Mouse (Mus musculus) left cerebral cortex, adult 2 months (tissue): Measurements from ENCODE around the gene Snap25. TPM values are rescaled to one million over a fixed set of nuclear protein-coding genes. Genes with fewer than 3 reads are reported as not detected.
A peak's percentile ranks its signal among the peaks of the same experiment; 100 is the strongest.

Source experiments
- DNase-seq, 2 experiments: peaks; one replicate each; pipeline ENCODE4 v3.0.0; 2021 to 2022; ENCODE audit warnings: low spot score in 2 of 2, mixed read lengths in 1 of 2; ENCODE audit errors: extremely low spot score in 1 of 2
- H3K27ac ChIP-seq: fragments of 200-600 bp; 2 replicates; pipeline ENCODE4 v1.8.1; 2022
- H3K4me3 ChIP-seq: fragments of 200-600 bp; 2 replicates; pipeline ENCODE4 v1.8.1; 2022
- CTCF ChIP-seq: fragments of 200-600 bp; IDR thresholded peaks from 2 replicates; pipeline ENCODE4 v1.8.1; 2022; ENCODE audit warnings: antibody characterized with exemption, mild to moderate bottlenecking, moderate library complexity
- intact Hi-C: fragments of 180-260 bp; cut with DNase I; formaldehyde crosslinking; loops from one replicate; pipeline ENCODE4 v1.15.1; 2025
- total RNA-seq, 2 experiments: library from RNA; stranded (reverse); gene quantifications; 2 replicates each; pipeline ENCODE4 v1.2.3; 2021

Gene Snap25
- total RNA-seq, 2 experiments from 2014 or later: 3,053 to 3,248 TPM

GRCm38 (mm10) chr2:136679280-136680221 is 33.7 kb upstream of the Snap25 start:
- Histone ChIP-seq H3K4me3 (peak overlapping the region; percentile 45), H3K27ac (peak overlapping the region; percentile 98)
- TF ChIP-seq CTCF: no peak
- intact Hi-C loops: loop anchor here (1.0 to 10.0 kb wide), 3 partner anchors 34 to 147 kb away; partner anchors contain the start of gene Snap25
- DNase-seq: peak; percentile 75 to 77

DNA sequence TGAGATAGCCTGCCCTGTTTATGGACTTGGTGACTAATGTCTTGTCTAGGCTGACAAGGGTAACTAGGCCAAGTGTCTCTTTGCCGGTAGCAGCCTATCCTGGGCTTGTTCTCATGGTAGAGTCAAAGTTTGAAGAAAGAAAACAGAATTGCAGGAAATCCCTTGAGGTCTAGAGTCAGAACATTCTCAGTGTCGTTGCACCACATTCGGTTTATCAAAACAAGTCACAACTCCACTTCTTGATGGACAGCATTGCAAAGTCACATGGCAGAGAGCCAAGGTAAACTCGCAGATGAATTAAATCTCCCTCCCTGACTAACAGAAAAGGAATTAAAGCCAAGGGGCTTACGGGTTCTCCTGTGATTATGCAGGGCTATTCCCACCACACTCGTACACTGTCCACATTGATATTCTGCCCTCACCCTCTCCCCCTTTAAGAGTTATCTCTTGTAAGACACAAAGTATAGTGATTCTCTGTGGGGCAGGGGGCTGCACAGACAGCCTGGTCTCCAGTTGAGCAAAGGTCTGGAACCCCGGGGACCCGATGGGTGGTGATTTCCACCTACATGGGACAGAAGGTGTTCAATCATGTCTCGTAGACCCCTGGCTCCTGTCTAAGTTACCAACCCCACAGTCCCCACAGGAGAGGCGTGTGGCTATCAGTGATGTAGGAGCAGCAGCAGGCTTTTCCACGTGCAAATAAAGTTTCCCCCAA is 30.9 kb upstream of the Snap25 start:
- no peak for DNase-seq
- TF ChIP-seq CTCF: no peak
- intact Hi-C loops: loop anchor here (5.0 kb wide), 1 partner anchor 150 kb away; no protein-coding TSS in a partner anchor
- H3K27ac ChIP-seq: no peak overlapping the region
- no peak overlapping the region for H3K4me3 ChIP-seq

DNA sequence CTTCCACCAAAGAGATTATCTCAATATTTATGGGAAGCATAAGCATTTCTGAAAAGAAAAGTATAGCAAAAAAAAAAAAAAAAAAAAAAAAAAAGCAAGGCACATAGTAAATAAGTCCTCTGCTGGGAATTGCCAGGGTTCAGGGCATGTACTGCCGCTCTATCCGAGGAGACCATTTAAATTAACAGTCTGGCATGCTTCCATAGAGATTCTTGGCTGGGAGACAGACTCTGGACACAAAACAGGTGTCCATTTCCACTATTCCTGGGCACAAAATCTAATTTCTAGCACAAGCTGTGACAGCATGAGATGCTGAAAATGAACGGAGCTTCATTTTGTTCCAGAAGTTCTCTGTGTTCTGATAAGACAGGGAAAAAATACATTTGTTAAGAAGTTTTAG is 27.1 kb upstream of the Snap25 start:
- DNase-seq: no peak
- Histone ChIP-seq H3K27ac (no peak overlapping the region), H3K4me3 (no peak overlapping the region)
- TF ChIP-seq CTCF: no peak
- intact Hi-C loops: no loop called here

GRCm38 (mm10) chr2:136687316-136687715 is 25.9 kb upstream of the Snap25 start:
- TF ChIP-seq CTCF: no peak
- no peak overlapping the region for H3K27ac ChIP-seq
- intact Hi-C loops: no loop called here

GRCm38 (mm10) chr2:136689476-136689875 is 23.8 kb upstream of the Snap25 start:
- DNase-seq: no peak
- Histone ChIP-seq H3K4me3 (no peak overlapping the region), H3K27ac (no peak overlapping the region)
- intact Hi-C loops: no loop called here
- TF ChIP-seq CTCF: no peak

More at GRCm38 (mm10) chr2:136687316-136687715, 25.9 kb upstream of the Snap25 start:
- no peak for DNase-seq
- H3K4me3 ChIP-seq: no peak overlapping the region

DNA sequence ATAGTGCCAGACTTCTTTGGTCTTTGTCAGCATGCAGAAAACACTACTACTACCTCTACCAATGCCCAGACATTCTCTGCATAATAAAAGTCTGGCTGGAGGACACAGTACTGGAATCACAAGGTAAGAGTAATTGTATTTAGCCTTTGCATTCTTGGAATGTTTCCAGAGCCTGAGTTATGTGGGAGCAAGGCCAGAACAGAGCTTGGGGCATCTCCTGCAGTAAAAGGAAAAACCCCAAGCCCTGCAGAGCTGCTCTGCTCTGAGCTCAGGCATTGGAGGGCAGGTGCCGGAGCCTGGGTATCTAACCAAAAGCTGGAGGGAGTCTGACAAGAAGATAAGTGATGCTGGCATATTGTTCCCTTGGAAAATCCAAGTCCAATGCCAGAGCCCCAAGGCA is 21.6 kb upstream of the Snap25 start:
- H3K4me3 ChIP-seq: no peak overlapping the region
- DNase-seq: no peak
- intact Hi-C loops: no loop called here
- no peak overlapping the region for H3K27ac ChIP-seq
- TF ChIP-seq CTCF: no peak

- DNase-seq: no peak
- Histone ChIP-seq H3K4me3 (no peak overlapping the region), H3K27ac (no peak overlapping the region)
- intact Hi-C loops: no loop called here
- TF ChIP-seq CTCF: no peak
Observed at GRCm38 (mm10) chr2:136699429-136700227, 13.6 kb upstream of the Snap25 start.

DNA sequence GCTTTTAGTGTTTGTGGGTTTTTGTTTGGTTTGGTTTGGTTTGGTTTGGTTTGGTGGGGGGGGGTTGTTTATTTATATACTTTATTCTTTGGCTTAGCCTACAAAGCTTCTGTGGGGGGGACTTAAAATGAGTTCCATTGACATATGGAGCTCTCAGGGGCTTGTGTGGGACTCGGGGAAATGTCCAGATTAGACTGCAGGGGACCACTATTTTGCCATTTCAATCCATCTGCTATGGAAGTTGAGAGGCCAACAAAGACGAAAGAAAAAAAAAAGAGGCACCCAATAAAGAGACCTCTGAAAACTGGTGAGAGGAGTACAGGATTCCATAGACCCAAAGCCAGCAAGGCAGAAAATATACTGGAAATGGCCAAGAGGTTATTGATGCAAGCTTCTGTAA is 9.9 kb upstream of the Snap25 start:
- DNase-seq: no peak
- H3K4me3 ChIP-seq: no peak overlapping the region
- TF ChIP-seq CTCF: no peak
- no peak overlapping the region for H3K27ac ChIP-seq
- intact Hi-C loops: no loop called here

GRCm38 (mm10) chr2:136711155-136711554 is 2.1 kb upstream of the Snap25 start:
- DNase-seq: no peak
- H3K27ac ChIP-seq: peak overlapping the region; percentile 81
- TF ChIP-seq CTCF: no peak
- H3K4me3 ChIP-seq: no peak overlapping the region
- intact Hi-C loops: loop anchor here (5.0 kb wide), 1 partner anchor 94 kb away; no protein-coding TSS in a partner anchor

DNA sequence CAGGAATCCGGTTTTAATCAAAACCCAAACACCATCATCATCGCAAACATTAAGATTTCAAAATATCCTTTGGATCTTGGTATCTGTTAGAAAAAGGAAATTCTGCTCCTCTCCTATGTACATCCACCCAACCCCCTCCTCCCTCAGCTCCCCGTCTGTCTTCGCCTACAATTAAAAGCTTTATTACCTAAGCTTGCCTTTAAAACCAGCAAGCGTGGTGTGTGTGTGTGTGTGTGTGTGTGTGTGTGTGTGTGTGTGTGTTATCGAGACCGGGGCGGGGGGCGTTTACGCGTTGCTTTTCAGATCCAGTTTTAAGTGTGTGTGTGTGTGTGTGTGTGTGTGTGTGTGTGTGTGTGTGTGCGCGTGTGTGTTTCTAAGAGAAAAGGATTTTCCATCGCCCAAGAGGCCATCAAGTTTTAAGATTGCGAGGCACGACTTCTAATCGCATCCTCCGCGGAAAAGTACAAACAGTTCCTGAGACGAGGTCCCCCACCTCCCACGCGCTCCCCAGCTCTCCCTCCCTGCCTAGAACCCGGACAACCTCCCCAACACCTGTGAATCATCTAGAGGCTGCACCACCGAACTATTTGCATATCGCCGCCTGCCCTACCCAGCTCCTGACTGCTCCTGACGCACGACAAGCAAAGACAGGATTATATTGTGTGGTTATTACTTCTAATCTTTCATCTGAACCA is 1.4 kb upstream of the Snap25 start:
- intact Hi-C loops: loop anchor here (2.0 to 5.0 kb wide), 4 partner anchors 95 to 183 kb away; partner anchors contain the start of genes AL731706.1, Mkks and Slx4ip
- peak; percentile 76 to 79 for DNase-seq
- TF ChIP-seq CTCF: no peak
- Histone ChIP-seq H3K27ac (peak overlapping the region; percentile 94), H3K4me3 (peak overlapping the region; percentile 73)
